Mouse (Mus musculus) midbrain, embryonic 13.5 days (tissue): ENCODE results near the gene Golga5. TPM values are rescaled to one million over a fixed set of nuclear protein-coding genes. Genes with fewer than 3 reads are reported as not detected.
A peak's percentile ranks its signal among the peaks of the same experiment; 100 is the strongest.

ENCODE experiments used
- ATAC-seq: fragments of 200-750 bp; cut with Nextera tagmentation; 2 replicates; pipeline ENCODE4 v1.8.0; 2017; ENCODE audit warnings: mild to moderate bottlenecking, moderate TSS enrichment, moderate library complexity
- H3K27ac ChIP-seq: fragments of 300-500 bp; sonication (generic); 2 replicates; pipeline ENCODE4 v1.5.1; 2015; ENCODE audit warnings: inconsistent platforms, mild to moderate bottlenecking, moderate library complexity
- H3K27me3 ChIP-seq: fragments of 300-500 bp; sonication (generic); 2 replicates; pipeline ENCODE4 v1.6.1; 2015; ENCODE audit warnings: mild to moderate bottlenecking, inconsistent platforms
- H3K36me3 ChIP-seq: fragments of 300-500 bp; sonication (generic); 2 replicates; pipeline ENCODE4 v1.6.1; 2015; ENCODE audit warnings: mild to moderate bottlenecking, inconsistent platforms
- H3K4me1 ChIP-seq: fragments of 300-500 bp; sonication (generic); replicated peaks from 2 replicates; pipeline ENCODE4 v1.6.1; 2015; ENCODE audit warnings: inconsistent platforms
- H3K4me2 ChIP-seq: fragments of 300-500 bp; sonication (generic); replicated peaks from 2 replicates; pipeline ENCODE4 v1.6.1; 2015; ENCODE audit warnings: moderate library complexity, mild to moderate bottlenecking, inconsistent platforms
- H3K4me3 ChIP-seq: fragments of 300-500 bp; sonication (generic); replicated peaks from 2 replicates; pipeline ENCODE4 v1.5.1; 2015; ENCODE audit warnings: mild to moderate bottlenecking, inconsistent platforms
- H3K9ac ChIP-seq: fragments of 300-500 bp; sonication (generic); replicated peaks from 2 replicates; pipeline ENCODE4 v1.6.1; 2015; ENCODE audit warnings: mild to moderate bottlenecking, inconsistent platforms
- H3K9me3 ChIP-seq: fragments of 300-500 bp; sonication (generic); 2 replicates; pipeline ENCODE4 v1.6.1; 2016; ENCODE audit warnings: mild to moderate bottlenecking, inconsistent platforms
- WGBS: fragments of 180-500 bp; shearing (Covaris S2); methylation state at CpG from one replicate; pipeline ENCODE4 v1.1.7; 2015; 5-methylcytosine and 5-hydroxymethylcytosine counted together
- polyA plus RNA-seq: library from polyadenylated mRNA; unstranded; fragments of >200 nt; fragmentation: Nextera tagmentation; extraction: Ambion mirVana; gene quantifications from 2 replicates; pipeline ENCODE4 v1.2.1, GENCODE M21; 2015

Golga5 gene
- 31.7 and 32.3 TPM in 2 replicates for polyA plus RNA-seq

- peak within 1 kb of the TSS; percentile 84 for H3K27ac ChIP-seq
- peaks cover 19% of the 10 kb centered on the region for H3K36me3 ChIP-seq
- H3K4me3 ChIP-seq = peak within 1 kb of the TSS; percentile 95
- WGBS = under 1% methylated on average over 78 of the region's 86 CpGs
- H3K9me3 ChIP-seq = no peaks in the 10 kb centered on the region
- H3K4me2 ChIP-seq = peak within 1 kb of the TSS; percentile 92
- peaks cover 10% of the 10 kb centered on the region for H3K4me1 ChIP-seq
- peak within 1 kb of the TSS; percentile 91 for H3K9ac ChIP-seq
- ATAC-seq = peak; percentile 98
- no peaks in the 10 kb centered on the region for H3K27me3 ChIP-seq
These were observed at the start of gene Golga5 for GRCm38 (mm10) chr12:102468894-102469764. TSS of gene Golga5 (plus strand) at chr12:102469135.

GRCm38 (mm10) chr12:102419544-102419943 is 49.4 kb upstream of the Golga5 start:
- WGBS = 42% methylated on average over 3 of the region's 3 CpGs
- H3K9me3 ChIP-seq = no peaks in the 10 kb centered on the region
- peak overlapping the region; percentile 47 for H3K27ac ChIP-seq
- ATAC-seq = no peak
- H3K9ac ChIP-seq = no peak overlapping the region
- H3K4me3 ChIP-seq = no peak overlapping the region
- H3K27me3 ChIP-seq = no peaks in the 10 kb centered on the region
- no peak overlapping the region for H3K4me2 ChIP-seq
- peaks cover 19% of the 10 kb centered on the region for H3K36me3 ChIP-seq
- H3K4me1 ChIP-seq = peaks cover 4% of the 10 kb centered on the region

GRCm38 (mm10) chr12:102420168-102420890 is 48.6 kb upstream of the Golga5 start:
- WGBS = 92% methylated on average over 10 of the region's 10 CpGs
- H3K9me3 ChIP-seq = no peaks in the 10 kb centered on the region
- no peak overlapping the region for H3K27ac ChIP-seq
- H3K27me3 ChIP-seq = no peaks in the 10 kb centered on the region
- H3K4me2 ChIP-seq = no peak overlapping the region
- H3K4me3 ChIP-seq = no peak overlapping the region
- H3K4me1 ChIP-seq = peaks cover 4% of the 10 kb centered on the region
- H3K9ac ChIP-seq = no peak overlapping the region
- no peak for ATAC-seq
- H3K36me3 ChIP-seq = peaks cover 19% of the 10 kb centered on the region

DNA sequence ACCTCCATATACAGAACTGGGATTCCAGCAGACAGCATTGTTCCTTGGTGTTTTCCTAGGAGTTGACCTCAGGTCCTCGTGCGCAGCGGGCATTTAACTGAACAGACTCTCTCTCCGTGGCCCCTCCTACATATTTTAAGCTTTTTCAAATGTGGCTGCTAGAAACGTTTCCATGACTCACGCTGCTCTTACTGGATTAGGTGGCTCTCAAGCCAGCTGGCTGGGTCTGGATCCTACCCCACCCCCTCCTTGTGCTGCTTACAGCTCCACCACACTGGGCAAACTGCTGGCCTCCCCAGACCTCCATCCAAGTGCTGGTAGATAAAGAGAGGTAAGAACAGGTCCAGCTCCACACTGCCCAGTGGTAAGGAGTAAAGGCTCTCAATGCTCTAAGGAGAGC is 46.9 kb upstream of the Golga5 start:
- ATAC-seq = no peak

DNA sequence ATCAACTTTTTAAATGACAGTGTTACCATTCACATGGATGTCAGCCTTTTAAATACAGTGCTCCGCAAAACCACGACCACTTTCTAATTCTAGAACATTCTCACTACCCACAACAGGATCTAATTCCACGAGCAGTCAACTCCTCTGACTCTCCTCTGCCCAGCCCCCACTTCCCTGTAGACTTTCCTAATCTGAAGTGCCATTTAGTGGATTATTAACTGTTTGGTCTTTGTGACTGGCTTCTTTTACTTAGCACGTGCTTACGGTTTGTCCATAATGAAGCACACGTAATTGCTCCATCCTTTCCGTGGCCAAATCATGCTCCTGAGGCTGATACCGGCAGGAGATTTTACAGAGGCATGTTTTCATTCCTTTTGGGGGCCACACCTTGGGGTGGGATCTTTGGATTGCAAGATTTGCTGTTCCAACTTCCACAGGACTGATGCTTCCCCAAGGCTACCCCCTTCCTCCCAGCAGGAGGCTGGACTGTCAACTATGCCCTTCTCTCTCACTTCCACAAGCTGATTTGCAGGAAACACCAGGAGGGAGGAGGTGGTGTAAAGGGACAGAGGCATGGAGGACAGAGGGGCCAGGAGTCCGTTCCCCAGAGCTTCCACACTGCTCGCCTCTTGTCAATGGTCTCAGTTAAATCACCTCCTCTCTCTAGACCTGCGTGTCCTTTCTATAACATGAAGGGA is 46.2 kb upstream of the Golga5 start:
- 0 out of 2 replicates have a peak, but pooled peaks cover 4% of the 10 kb centered on the region for H3K9me3 ChIP-seq
- no peak overlapping the region for H3K9ac ChIP-seq
- no peak overlapping the region for H3K27ac ChIP-seq
- WGBS = 90% methylated on average over 11 of the region's 11 CpGs
- no peak for ATAC-seq
- H3K27me3 ChIP-seq = no peaks in the 10 kb centered on the region
- H3K4me3 ChIP-seq = no peak overlapping the region
- peaks cover 4% of the 10 kb centered on the region for H3K4me1 ChIP-seq
- H3K36me3 ChIP-seq = peaks cover 23% of the 10 kb centered on the region
- no peak overlapping the region for H3K4me2 ChIP-seq

More for the DNA sequence above, 46.9 kb upstream of the Golga5 start:
- H3K36me3 ChIP-seq = peaks cover 23% of the 10 kb centered on the region
- H3K27ac ChIP-seq = no peak overlapping the region
- H3K9ac ChIP-seq = no peak overlapping the region
- 89% methylated on average over 6 of the region's 6 CpGs for WGBS
- peaks cover 4% of the 10 kb centered on the region for H3K4me1 ChIP-seq
- no peaks in the 10 kb centered on the region for H3K27me3 ChIP-seq
- 0 out of 2 replicates have a peak, but pooled peaks cover 4% of the 10 kb centered on the region for H3K9me3 ChIP-seq
- no peak overlapping the region for H3K4me3 ChIP-seq
- H3K4me2 ChIP-seq = no peak overlapping the region

DNA sequence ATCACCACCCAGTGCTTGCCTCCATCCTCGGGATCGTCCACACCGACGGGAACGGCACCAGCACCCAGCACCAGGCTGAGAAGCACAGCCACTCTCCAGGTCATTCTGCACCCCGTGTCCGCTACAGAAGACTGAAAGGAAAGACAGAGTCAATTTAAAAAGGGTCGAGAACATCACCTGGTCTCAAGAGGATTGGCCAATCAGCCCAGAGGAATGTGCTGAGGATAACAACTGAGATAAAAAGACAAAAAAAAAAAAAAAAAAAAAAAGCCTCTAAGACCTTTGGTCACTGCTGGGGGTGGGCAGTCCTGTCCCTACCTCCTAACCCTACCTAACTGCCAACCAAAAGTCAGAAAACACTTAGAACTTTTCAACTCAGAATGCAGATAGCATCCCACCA is 45.3 kb upstream of the Golga5 start:
- WGBS = 92% methylated on average over 8 of the region's 8 CpGs
- H3K27me3 ChIP-seq = no peaks in the 10 kb centered on the region
- no peak overlapping the region for H3K9ac ChIP-seq
- no peak overlapping the region for H3K27ac ChIP-seq
- ATAC-seq = no peak
- peaks cover 23% of the 10 kb centered on the region for H3K36me3 ChIP-seq
- H3K4me3 ChIP-seq = no peak overlapping the region
- peaks cover 4% of the 10 kb centered on the region for H3K4me1 ChIP-seq
- H3K4me2 ChIP-seq = no peak overlapping the region
- 0 out of 2 replicates have a peak, but pooled peaks cover 4% of the 10 kb centered on the region for H3K9me3 ChIP-seq

- 77% methylated on average over 2 of the region's 2 CpGs for WGBS
These were observed 44.5 kb upstream of the Golga5 start for GRCm38 (mm10) chr12:102424456-102424855.

GRCm38 (mm10) chr12:102425048-102425578 is 43.8 kb upstream of the Golga5 start:
- H3K27ac ChIP-seq = no peak overlapping the region
- peaks cover 23% of the 10 kb centered on the region for H3K36me3 ChIP-seq
- no peak overlapping the region for H3K4me2 ChIP-seq
- no peaks in the 10 kb centered on the region for H3K4me1 ChIP-seq
- no peak overlapping the region for H3K9ac ChIP-seq
- no peak overlapping the region for H3K4me3 ChIP-seq
- no peak for ATAC-seq
- WGBS = 87% methylated on average over 4 of the region's 4 CpGs
- no peaks in the 10 kb centered on the region for H3K27me3 ChIP-seq
- 0 out of 2 replicates have a peak, but pooled peaks cover 4% of the 10 kb centered on the region for H3K9me3 ChIP-seq

More at GRCm38 (mm10) chr12:102424456-102424855, 44.5 kb upstream of the Golga5 start:
- Histone ChIP-seq H3K4me2 (no peak overlapping the region), H3K4me3 (no peak overlapping the region), H3K9ac (no peak overlapping the region), H3K27ac (no peak overlapping the region), H3K36me3 (peaks cover 23% of the 10 kb centered on the region), H3K4me1 (peaks cover 2% of the 10 kb centered on the region), H3K9me3 (0 out of 2 replicates have a peak, but pooled peaks cover 4% of the 10 kb centered on the region), H3K27me3 (no peaks in the 10 kb centered on the region)
- ATAC-seq = no peak

GRCm38 (mm10) chr12:102426285-102426684 is 42.6 kb upstream of the Golga5 start:
- Histone ChIP-seq H3K4me1 (no peaks in the 10 kb centered on the region), H3K9me3 (0 out of 2 replicates have a peak, but pooled peaks cover 4% of the 10 kb centered on the region), H3K27ac (no peak overlapping the region), H3K4me3 (no peak overlapping the region), H3K9ac (no peak overlapping the region), H3K27me3 (no peaks in the 10 kb centered on the region), H3K4me2 (no peak overlapping the region), H3K36me3 (peaks cover 22% of the 10 kb centered on the region)
- no peak for ATAC-seq
- 91% methylated on average over 7 of the region's 7 CpGs for WGBS

DNA sequence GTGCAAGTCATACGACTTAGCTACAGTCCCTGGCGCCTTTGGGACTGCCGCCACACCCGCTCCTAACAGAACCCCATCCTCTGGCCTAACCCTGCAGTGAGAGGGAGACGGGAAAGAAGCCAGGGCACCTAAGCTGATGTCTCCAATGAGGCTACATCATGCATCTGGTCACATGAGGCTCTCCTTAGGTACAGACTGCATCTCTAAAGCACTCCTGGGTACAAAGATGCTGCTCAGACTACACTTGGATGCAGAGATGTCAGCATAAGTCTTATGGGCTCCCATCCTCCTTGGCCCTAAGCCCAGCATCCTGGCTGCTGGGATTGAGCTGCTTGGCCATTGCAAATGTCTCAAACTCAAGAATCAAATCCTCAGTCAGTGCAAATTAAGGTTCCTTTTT is 39.3 kb upstream of the Golga5 start:
- Histone ChIP-seq H3K27ac (no peak overlapping the region), H3K4me2 (no peak overlapping the region), H3K9ac (no peak overlapping the region), H3K27me3 (no peaks in the 10 kb centered on the region), H3K4me1 (no peaks in the 10 kb centered on the region), H3K4me3 (no peak overlapping the region), H3K9me3 (0 out of 2 replicates have a peak, but pooled peaks cover 4% of the 10 kb centered on the region), H3K36me3 (peaks cover 4% of the 10 kb centered on the region; the same call in 1 of the 2 replicates)
- no peak for ATAC-seq
- WGBS = 100% methylated on average over 5 of the region's 5 CpGs

- Histone ChIP-seq H3K36me3 (peaks cover 4% of the 10 kb centered on the region; the same call in 1 of the 2 replicates), H3K9me3 (0 out of 2 replicates have a peak, but pooled peaks cover 4% of the 10 kb centered on the region), H3K4me2 (no peak overlapping the region), H3K9ac (no peak overlapping the region), H3K4me3 (no peak overlapping the region), H3K27me3 (no peaks in the 10 kb centered on the region), H3K4me1 (no peaks in the 10 kb centered on the region), H3K27ac (no peak overlapping the region)
- no peak for ATAC-seq
- 90% methylated on average over 4 of the region's 4 CpGs for WGBS
These were observed 38.7 kb upstream of the Golga5 start for GRCm38 (mm10) chr12:102430228-102430627.
